Mouse (Mus musculus) E14TG2a.4 (cell line): Measurements from ENCODE around the gene Bmp2k.
"Not testable (repeated sequence)": the region's sequence is repeated elsewhere in the genome, so short reads cannot be mapped to it uniquely, and the experiment has no call there.

Source experiments
- CTCF ChIP-seq: conservative IDR thresholded peaks from 2 replicates; pipeline ENCODE4 v1.5.1; 2014; ENCODE audit warnings: low read length
- NANOG ChIP-seq: IDR thresholded peaks from 2 replicates; pipeline ENCODE4 v1.6.1; 2014; ENCODE audit warnings: borderline replicate concordance, low read length, mixed read lengths
- POU5F1 ChIP-seq: IDR thresholded peaks from 2 replicates; pipeline ENCODE4 v1.6.1; 2014; ENCODE audit warnings: low read length, borderline replicate concordance

DNA sequence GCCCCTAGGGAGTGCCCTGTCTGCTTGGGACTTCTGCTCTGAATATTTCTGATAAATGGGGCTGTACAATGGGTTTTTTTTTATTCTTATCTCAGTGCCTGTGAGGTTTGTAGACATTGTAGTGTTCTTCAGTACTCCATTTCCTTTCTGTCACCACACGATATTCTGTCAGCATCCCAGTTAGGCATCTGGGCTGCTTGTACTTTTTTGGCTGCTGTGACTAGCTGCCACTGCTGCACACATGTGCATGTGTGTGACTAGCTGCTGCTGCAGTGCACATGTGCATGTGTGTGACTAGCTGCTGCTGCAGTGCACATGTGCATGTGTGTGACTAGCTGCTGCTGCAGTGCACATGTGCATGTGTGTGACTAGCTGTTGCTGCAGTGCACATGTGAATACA lies 31.4 kb downstream of the Bmp2k start:
- not testable (repeated sequence) for TF ChIP-seq CTCF, POU5F1, NANOG
